Comparison of ENCODE assay signal across 8 mouse cellular contexts in the genomic region with DNA sequence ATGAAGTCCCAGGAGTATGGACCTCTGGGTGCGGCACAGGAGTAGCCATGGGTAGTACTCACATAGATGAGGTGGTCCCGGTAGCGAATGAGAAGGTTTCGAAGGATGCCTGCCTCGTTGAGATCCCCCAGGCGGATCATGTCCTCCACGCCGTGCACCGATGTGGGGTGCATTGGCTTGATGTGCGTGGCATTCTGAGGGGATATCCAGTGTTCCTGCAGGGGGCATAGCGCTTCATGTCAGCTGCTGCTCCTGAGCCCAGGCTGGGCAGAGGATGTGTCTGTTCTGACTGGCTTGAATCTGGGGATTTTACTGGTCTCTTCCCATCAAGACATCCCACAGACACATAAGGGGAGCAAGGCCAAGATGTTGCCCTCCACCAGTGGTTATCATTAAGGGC. TPM values are rescaled to one million over a fixed set of nuclear protein-coding genes. Genes with fewer than 3 reads are reported as not detected.
DNase-seq lines count a peak whose midpoint lies in the region; ATAC-seq and TF ChIP-seq lines count a peak whose summit lies in the region.

No protein-coding gene starts in this region.

- peaks cover 7% of the 10 kb centered on the region for H3K36me3 ChIP-seq in heart, embryonic 13.5 days
- no peaks in the 10 kb centered on the region; the same call in 1 of the 2 replicates for H3K36me3 ChIP-seq in embryonic facial prominence, embryonic 11.5 days (replicated peaks; ENCODE audit: control insufficient read depth, insufficient read depth, low read depth, low read length)
- no peaks in the 10 kb centered on the region for H3K36me3 ChIP-seq in hindbrain, postnatal 0 days (ENCODE audit: insufficient read depth, low read length)
- peaks cover 2% of the 10 kb centered on the region; the same call in 1 of the 2 replicates for H3K36me3 ChIP-seq in midbrain, embryonic 14.5 days (ENCODE audit: control insufficient read depth, insufficient read depth, low read length)

- no peak overlapping the region for H3K4me3 ChIP-seq in heart, embryonic 13.5 days
- no peak overlapping the region for H3K4me3 ChIP-seq in embryonic facial prominence, embryonic 11.5 days (ENCODE audit: low read depth, low read length)
- H3K4me3 ChIP-seq in hindbrain, postnatal 0 days (ENCODE audit: low read length), result no peak overlapping the region
- no peak overlapping the region for H3K4me3 ChIP-seq in midbrain, embryonic 14.5 days (replicated peaks; ENCODE audit: low read depth, low read length)

- H3K27ac ChIP-seq in heart, embryonic 13.5 days (replicated peaks), result peak overlapping the region; percentile 72
- H3K27ac ChIP-seq in embryonic facial prominence, embryonic 11.5 days (replicated peaks; ENCODE audit: low read depth, low read length), result no peak overlapping the region
- H3K27ac ChIP-seq in hindbrain, postnatal 0 days, result peak overlapping the region; percentile 75; the same call in 1 of the 2 replicates
- no peak overlapping the region for H3K27ac ChIP-seq in midbrain, embryonic 14.5 days (replicated peaks; ENCODE audit: low read depth, low read length)

- 92% methylated on average over 11 of the region's 11 CpGs for WGBS in heart, embryonic 13.5 days
- 90% methylated on average over 11 of the region's 11 CpGs for WGBS in embryonic facial prominence, embryonic 11.5 days
- 96% methylated on average over 11 of the region's 11 CpGs for WGBS in hindbrain, postnatal 0 days
- WGBS in midbrain, embryonic 14.5 days, result 96% methylated on average over 11 of the region's 11 CpGs

- peak overlapping the region; percentile 80 for H3K9ac ChIP-seq in heart, embryonic 13.5 days
- H3K9ac ChIP-seq in embryonic facial prominence, embryonic 11.5 days (replicated peaks; ENCODE audit: low read length), result peak overlapping the region; percentile 62
- H3K9ac ChIP-seq in hindbrain, postnatal 0 days (replicated peaks; ENCODE audit: low read length), result peak overlapping the region; percentile 45; the same call in 1 of the 2 replicates
- peak overlapping the region; percentile 52 for H3K9ac ChIP-seq in midbrain, embryonic 14.5 days (replicated peaks; ENCODE audit: low read length)

- H3K4me1 ChIP-seq in heart, embryonic 13.5 days, result peaks cover 32% of the 10 kb centered on the region
- no peaks in the 10 kb centered on the region for H3K4me1 ChIP-seq in embryonic facial prominence, embryonic 11.5 days (ENCODE audit: control insufficient read depth, insufficient read depth, low read length)
- 0 out of 2 replicates have a peak, but pooled peaks cover 7% of the 10 kb centered on the region for H3K4me1 ChIP-seq in hindbrain, postnatal 0 days (ENCODE audit: insufficient read depth, low read length)
- H3K4me1 ChIP-seq in midbrain, embryonic 14.5 days (ENCODE audit: control insufficient read depth, insufficient read depth, low read length), result 0 out of 2 replicates have a peak, but pooled peaks cover 7% of the 10 kb centered on the region

- H3K4me2 ChIP-seq in heart, embryonic 13.5 days, result peak overlapping the region; percentile 69
- no peak overlapping the region; the same call in 1 of the 2 replicates for H3K4me2 ChIP-seq in embryonic facial prominence, embryonic 11.5 days (ENCODE audit: low read depth, low read length)
- peak overlapping the region; percentile 55 for H3K4me2 ChIP-seq in hindbrain, postnatal 0 days (ENCODE audit: low read depth, low read length)
- peak overlapping the region; percentile 56 for H3K4me2 ChIP-seq in midbrain, embryonic 14.5 days (ENCODE audit: low read length)

- peak; percentile 20; the same call in 1 of the 2 replicates for TF ChIP-seq CTCF in hindbrain, postnatal 0 days (IDR thresholded peaks at IDR 0.05; ENCODE audit: low read depth)

- H3K9me3 ChIP-seq in heart, embryonic 13.5 days, result no peaks in the 10 kb centered on the region
- no peaks in the 10 kb centered on the region for H3K9me3 ChIP-seq in embryonic facial prominence, embryonic 11.5 days (replicated peaks; ENCODE audit: control insufficient read depth, low read length)
- no peaks in the 10 kb centered on the region for H3K9me3 ChIP-seq in hindbrain, postnatal 0 days (ENCODE audit: low read length)
- H3K9me3 ChIP-seq in midbrain, embryonic 14.5 days (ENCODE audit: control insufficient read depth, low read length), result no peaks in the 10 kb centered on the region

- ATAC-seq in heart, embryonic 13.5 days (ENCODE audit: extremely low read depth, insufficient number of reproducible peaks, low FRiP score, low TSS enrichment), result no peak
- peak; percentile 14; the same call in 1 of the 2 replicates for ATAC-seq in embryonic facial prominence, embryonic 11.5 days (replicated peaks; ENCODE audit: insufficient number of reproducible peaks, low FRiP score, low TSS enrichment, low read depth)
- ATAC-seq in hindbrain, postnatal 0 days, result no peak
- peak; percentile 36; the same call in 1 of the 2 replicates for ATAC-seq in midbrain, embryonic 14.5 days (ENCODE audit: low FRiP score, low TSS enrichment)

- no peak for DNase-seq in heart, adult 9 months (ENCODE audit: low spot score in 2 of 2)
- DNase-seq in embryonic facial prominence, embryonic 11.5 days (ENCODE audit: low spot score), result no peak
- no peak for DNase-seq in hindbrain, postnatal 0 days (ENCODE audit: low spot score)
- DNase-seq in midbrain, embryonic 14.5 days, result no peak
- DNase-seq in adrenal gland, adult 18-20 months (ENCODE audit: low spot score in 2 of 2), result no peak
- DNase-seq in left cerebral cortex, adult 9 months (ENCODE audit: low spot score in 2 of 2), result no peak
- DNase-seq in MN1 (ENCODE audit: low spot score), result no peak

- no peaks in the 10 kb centered on the region for H3K27me3 ChIP-seq in heart, embryonic 13.5 days (replicated peaks)
- no peaks in the 10 kb centered on the region for H3K27me3 ChIP-seq in embryonic facial prominence, embryonic 11.5 days (ENCODE audit: control insufficient read depth, insufficient read depth, low read length)
- no peaks in the 10 kb centered on the region for H3K27me3 ChIP-seq in hindbrain, postnatal 0 days (ENCODE audit: insufficient read depth, low read length)
- no peaks in the 10 kb centered on the region for H3K27me3 ChIP-seq in midbrain, embryonic 14.5 days (ENCODE audit: control insufficient read depth, insufficient read depth, low read length)

RNA-seq across cellular contexts. Expression of a gene that starts 16.8 kb away (rescaled TPM):
- 8.6 and 8.7 TPM in 2 replicates for polyA plus RNA-seq in heart, embryonic 13.5 days (2015; fragmentation: Nextera tagmentation; extraction: Ambion mirVana)
- polyA plus RNA-seq in embryonic facial prominence, embryonic 11.5 days (2014; fragmentation: Nextera tagmentation; extraction: Ambion mirVana), result 9.7 and 10.7 TPM in 2 replicates
- total RNA-seq in hindbrain, postnatal 0 days (2014; rRNA removed), result 42.1 and 50.8 TPM in 2 replicates
- 10.7 and 11.9 TPM in 2 replicates for polyA plus RNA-seq in hindbrain, postnatal 0 days (2015; fragmentation: Nextera tagmentation; extraction: Ambion mirVana)
- polyA plus RNA-seq in midbrain, embryonic 14.5 days (2014; fragmentation: Nextera tagmentation; extraction: Ambion mirVana), result 20.3 and 21.0 TPM in 2 replicates
- 100 to 1,000 TPM; 117 to 127 TPM for total RNA-seq in adrenal gland, adult 18-20 months (2021)

RNA-seq across cellular contexts. Expression of a gene that starts 42.8 kb away (rescaled TPM):
- polyA plus RNA-seq in heart, embryonic 13.5 days (2015; fragmentation: Nextera tagmentation; extraction: Ambion mirVana), result 0.11 and 0.15 TPM in 2 replicates
- polyA plus RNA-seq in embryonic facial prominence, embryonic 11.5 days (2014; fragmentation: Nextera tagmentation; extraction: Ambion mirVana), result 0.15 and 0.25 TPM in 2 replicates
- total RNA-seq in hindbrain, postnatal 0 days (2014; rRNA removed), result 0.07 and 0.47 TPM in 2 replicates
- polyA plus RNA-seq in hindbrain, postnatal 0 days (2015; fragmentation: Nextera tagmentation; extraction: Ambion mirVana), result 0.48 and 0.49 TPM in 2 replicates
- polyA plus RNA-seq in midbrain, embryonic 14.5 days (2014; fragmentation: Nextera tagmentation; extraction: Ambion mirVana), result 0.29 and 0.43 TPM in 2 replicates
- total RNA-seq in adrenal gland, adult 18-20 months (2021), result 1 to 10 TPM in 1 of 2 experiments, not detected in 1; 4.4 TPM

Comparison
In these comparisons a context has a peak if more than half of its experiments do, and no peak if none do; other contexts are left out.
1. ATAC-seq: peak in embryonic facial prominence, embryonic 11.5 days (single experiment) and midbrain, embryonic 14.5 days (single experiment); none in heart, embryonic 13.5 days (single experiment) and hindbrain, postnatal 0 days (single experiment).
2. H3K27ac ChIP-seq: peak in heart, embryonic 13.5 days (single experiment) and hindbrain, postnatal 0 days (single experiment); none in embryonic facial prominence, embryonic 11.5 days (single experiment) and midbrain, embryonic 14.5 days (single experiment).
3. Peak in every context shown above with its lines, with median percentiles within 50 percentile points of each other: H3K9ac ChIP-seq.